Mouse (Mus musculus) cortical plate, adult 2 months (tissue): Measurements from ENCODE around the gene Tmem273.

Experiments
- CTCF ChIP-seq: fragments of 200-500 bp; IDR thresholded peaks from 2 replicates; pipeline ENCODE4 v1.5.1; 2011; ENCODE audit warnings: mild to moderate bottlenecking, control low read depth, low read length; ENCODE audit not compliant: insufficient read depth; ENCODE audit errors: extremely low read depth
- POLR2A ChIP-seq: fragments of 200-500 bp; IDR thresholded peaks from 2 replicates; pipeline ENCODE4 v1.6.1; 2011; ENCODE audit warnings: mild to moderate bottlenecking, low read length, control low read depth; ENCODE audit not compliant: insufficient read depth; ENCODE audit errors: extremely low read depth

GRCm38 (mm10) chr14:32814961-32815360, 29.2 kb downstream of the Tmem273 start:
- no peak for TF ChIP-seq POLR2A
- no peak for TF ChIP-seq CTCF
